Mouse (Mus musculus): ENCODE measurements around the gene Rpl3l.
"Not testable (repeated sequence)": the region's sequence is repeated elsewhere in the genome, so short reads cannot be mapped to it uniquely, and the experiment has no call there.

Rpl3l gene

DNA sequence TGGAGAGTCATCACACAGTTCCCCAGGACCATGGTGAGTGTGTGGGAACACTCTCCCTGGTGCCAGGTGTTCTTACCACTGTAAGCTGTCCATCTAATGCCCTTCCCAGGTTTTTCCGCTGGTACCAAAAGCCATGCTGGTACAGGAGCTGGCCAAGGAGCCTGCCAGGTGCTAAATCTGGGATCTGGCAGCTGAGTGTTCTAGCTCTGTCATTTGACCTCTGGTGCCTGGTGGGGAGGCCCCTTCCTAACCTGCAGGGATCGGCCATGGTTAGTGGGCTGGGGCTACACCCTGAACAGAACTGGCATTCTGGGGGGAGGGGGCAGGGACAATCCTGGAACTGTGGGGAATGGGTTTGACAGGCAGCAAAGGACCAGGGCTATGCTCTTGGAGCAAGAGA is at the start of gene Rpl3l:
Gene Rpl3l, plus strand, starts transcription at position 203 of the 400 bp plus-strand sequence.
- DNase-seq (ENCODE audit: low read depth, low spot score): peak; percentile 89

DNA sequence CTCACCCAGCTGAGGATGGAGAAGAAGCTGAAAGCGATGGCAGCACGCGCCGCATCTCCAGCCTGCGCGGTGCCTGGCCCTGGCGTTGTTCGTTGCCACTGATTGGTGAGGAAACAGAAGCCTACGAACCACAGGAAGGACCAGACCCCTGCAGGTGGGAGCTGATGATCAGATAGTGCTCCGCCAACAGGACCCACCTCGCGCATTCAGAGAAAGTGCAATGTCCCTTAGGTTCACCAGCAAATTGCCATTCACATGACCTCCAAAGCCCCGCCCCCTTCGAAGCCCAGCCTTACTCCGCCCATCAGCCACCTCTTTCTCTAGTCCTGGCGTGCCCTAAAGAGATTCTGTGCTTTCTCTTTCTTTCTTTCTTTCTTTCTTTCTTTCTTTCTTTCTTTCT is 41.1 kb upstream of the Rpl3l start:
- no peak for DNase-seq (ENCODE audit: low read depth, low spot score)

DNA sequence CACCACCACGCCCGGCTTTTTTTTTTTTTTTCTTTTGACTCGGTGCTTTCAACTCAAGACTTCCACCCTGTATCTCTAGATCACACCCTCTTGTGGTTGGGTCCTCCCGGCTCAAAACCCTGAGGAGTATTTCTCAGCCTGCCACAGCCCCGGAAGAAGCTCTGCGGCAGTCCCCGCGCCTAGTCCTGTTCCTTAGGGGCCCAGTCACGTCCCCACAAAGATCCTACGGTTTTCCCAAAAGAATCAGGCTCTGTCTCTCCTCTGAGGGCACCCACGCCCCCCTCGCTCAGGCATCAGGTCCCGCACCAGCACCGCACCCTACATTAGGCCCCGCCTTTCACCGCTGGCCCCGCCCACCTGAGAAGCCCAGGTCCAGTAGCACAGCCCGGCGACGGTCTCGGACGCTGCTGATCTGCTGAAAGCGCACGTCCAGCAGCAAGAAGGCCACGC is 40.4 kb upstream of the Rpl3l start:
- no peak for DNase-seq (ENCODE audit: low read depth, low spot score)

DNA sequence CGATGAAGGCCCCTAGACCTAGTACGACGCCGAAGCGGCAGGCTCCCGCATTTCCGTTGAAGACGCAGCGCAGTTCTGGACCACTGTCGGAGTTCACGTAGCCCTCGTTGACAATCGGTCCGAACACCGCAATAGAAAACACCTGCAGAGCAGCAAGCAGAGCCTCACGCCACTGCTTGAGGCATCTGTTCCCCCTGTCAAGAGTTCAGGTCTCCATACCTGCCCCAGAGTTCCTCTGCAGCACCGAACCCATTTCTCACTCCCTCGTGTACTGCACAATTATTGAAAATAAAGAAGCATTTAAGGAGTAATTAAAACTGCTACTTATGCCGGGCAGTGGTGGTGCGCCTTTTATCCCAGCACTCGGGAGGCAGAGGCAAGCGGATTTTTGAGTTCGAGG is 40.0 kb upstream of the Rpl3l start:
- no peak for DNase-seq (ENCODE audit: low read depth, low spot score)

DNA sequence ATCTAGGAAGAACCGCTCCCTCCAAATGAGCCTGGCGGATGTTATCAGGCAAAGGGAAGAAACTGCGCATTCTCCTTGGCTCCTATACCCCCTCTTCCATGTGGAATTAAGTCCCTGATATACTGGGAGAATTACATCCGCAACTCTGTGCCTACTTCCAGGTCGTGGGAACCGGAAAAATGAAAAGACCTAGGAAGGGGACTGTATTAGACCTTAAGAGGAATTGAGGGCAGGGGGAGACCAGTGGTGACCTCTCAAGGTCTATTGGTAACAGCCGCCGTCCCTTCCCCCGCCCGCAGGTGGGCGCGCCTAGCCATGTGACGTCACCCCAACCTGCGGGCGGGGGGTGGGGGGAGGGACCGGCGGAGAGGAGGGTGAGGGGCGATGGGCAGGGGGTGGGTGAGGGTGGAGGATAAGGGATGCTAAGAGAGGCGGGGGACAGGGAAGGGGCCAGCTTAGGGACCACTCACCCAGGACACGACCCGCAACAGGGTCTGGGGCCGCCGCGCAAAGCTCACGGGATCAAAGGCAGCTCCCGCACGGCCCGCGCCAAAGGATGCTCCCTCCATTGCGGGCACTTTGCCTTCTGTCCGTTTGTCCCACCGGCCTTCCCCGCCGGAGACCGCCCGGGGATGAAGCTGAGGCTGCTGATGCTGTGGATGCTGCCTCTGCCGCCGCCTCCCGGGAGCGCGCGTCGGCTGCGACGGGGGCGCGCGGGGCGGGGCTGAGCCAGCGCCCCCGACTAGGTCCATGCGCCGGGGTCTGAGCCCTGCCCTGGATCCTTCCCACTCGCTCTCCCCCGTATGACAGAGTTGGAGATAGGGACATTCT is 38.2 kb upstream of the Rpl3l start, which contains the start of gene Syngr3:
Gene Syngr3, minus strand, starts transcription at position 705 of the 831 bp plus-strand sequence.
- DNase-seq (ENCODE audit: low read depth, low spot score): no peak

DNA sequence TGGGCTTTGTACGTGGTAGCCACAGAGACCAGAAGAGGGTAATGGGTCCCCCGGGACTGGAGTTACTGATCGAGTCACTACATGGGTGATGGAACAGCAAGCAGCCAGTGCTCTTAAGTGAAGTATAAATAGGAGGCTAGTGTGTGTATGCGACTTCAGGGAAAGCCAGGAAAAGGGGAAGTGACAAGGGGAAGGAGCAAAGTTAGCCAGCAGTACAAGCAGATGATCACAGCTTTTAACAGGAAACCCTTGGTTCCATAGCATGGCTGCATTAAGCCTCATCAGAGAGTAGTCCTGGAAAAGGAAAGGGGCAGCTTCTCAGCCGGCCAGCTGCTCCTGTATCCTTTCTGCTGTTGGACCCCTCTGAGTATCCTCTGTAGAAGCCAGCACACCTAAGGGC is 35.2 kb upstream of the Rpl3l start:
- DNase-seq (ENCODE audit: low read depth, low spot score): no peak

DNA sequence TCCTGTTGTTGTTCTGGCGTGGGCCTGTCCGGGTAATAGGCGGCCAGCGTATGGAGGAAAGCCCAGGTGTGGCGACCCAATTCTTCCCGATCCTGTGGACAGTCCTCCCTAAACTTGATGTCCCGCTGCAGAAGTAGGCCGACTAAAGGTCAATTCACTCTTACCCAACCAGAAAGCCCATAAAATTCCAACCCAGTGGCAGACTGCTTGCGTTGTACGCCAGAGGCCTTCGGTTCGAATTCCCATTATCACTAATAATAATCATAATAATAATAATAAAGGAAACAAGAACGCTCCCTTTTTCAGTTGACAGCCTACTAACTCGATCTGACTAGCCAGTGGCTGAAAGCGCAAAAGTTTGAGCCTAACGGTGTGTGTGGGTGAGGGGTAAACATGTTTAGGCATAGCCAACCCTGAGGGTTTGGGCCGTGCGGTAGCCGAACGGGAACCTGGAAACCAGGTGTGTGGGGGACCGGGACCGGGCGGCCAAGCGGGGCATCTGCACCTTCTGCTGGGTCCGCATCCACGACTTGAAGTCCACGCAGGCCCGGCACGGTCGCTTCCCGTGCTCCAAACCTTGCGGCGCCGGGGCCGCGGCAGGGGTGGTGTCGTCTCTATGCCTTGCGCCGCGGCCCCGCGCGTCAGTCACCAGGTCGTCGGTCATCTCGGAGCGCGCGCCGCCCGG is 32.2 kb upstream of the Rpl3l start:
- DNase-seq (ENCODE audit: low read depth, low spot score): no peak

DNA sequence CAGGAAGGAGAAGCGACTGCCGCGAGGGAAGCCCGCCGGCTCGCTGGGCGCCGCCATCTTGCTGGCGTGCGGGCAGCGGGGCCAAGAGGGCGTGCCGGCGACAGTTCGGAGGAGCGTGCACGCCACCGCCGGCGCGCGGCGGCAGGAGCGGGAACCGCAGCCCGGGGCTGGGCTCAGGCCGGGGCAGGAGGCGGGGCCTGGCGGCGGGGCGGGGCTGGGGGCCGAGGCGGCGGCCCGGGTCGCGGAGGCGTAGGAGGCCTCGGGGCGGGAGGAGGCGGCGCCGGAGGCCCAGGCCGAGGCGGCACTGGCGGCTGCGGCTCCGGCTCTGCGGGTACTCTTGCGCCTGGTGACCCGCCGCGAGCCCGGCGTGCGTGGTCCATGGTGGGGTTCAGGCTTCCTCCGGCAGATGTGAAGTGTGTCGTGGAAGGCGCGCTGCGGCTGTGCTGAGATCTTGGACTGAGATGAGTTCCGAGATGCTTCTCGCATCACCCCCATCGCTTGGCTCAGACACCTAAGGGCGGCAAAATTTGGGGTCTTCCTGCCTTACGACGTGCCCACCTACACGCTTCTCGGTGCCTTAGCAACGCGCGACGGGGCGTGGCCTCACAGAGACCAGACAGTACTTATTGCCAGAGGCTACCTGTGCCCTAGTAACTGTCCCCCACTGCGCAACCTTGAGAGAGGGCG is 31.5 kb upstream of the Rpl3l start, which contains the start of the genes Gfer and Noxo1:
Gene Gfer, minus strand, starts transcription at position 146 of the 687 bp plus-strand sequence.
Gene Noxo1, plus strand, starts transcription at position 224 of the 687 bp plus-strand sequence.
- peak; percentile 79 for DNase-seq (ENCODE audit: low read depth, low spot score)

DNA sequence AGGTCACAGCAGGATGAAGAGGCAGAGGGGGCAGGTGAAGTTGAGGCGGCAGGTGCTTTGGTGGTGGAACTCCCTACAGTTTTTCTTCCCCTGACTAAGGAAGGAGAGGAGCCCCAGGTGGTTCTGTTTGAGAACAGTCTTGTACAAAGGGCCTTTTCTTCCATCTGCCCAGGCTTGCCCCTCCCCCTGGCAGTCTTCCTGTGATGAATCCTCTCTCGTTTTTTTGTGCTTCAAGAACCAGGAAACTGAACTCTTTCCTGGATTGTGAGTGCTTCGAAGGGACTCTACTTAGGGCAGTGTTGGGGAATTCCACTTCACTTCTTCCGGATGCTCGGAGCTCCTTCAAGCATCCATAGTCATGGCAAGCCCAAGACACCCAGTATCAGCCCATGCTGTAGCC is 29.6 kb upstream of the Rpl3l start:
- DNase-seq (ENCODE audit: low read depth, low spot score): no peak

DNA sequence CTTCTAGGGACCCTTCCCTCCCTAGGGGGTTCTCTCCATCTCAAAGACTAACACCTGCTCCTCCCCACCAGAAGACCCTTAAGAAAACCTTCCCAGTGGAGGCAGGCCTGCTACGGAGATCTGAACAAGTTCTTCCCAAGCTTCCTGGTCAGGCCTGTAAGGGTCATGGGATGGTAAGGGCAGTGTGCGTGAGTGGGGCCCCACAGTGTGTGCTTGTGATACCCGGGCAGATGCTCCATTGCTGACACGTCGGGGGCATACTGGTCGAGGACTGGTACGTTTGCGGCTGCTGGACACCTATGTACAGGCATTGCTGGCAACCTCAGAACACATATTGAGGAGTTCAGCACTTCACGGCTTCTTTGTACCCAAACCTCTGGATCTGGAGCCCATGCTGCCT is 28.9 kb upstream of the Rpl3l start:
- DNase-seq (ENCODE audit: low read depth, low spot score): no peak

DNA sequence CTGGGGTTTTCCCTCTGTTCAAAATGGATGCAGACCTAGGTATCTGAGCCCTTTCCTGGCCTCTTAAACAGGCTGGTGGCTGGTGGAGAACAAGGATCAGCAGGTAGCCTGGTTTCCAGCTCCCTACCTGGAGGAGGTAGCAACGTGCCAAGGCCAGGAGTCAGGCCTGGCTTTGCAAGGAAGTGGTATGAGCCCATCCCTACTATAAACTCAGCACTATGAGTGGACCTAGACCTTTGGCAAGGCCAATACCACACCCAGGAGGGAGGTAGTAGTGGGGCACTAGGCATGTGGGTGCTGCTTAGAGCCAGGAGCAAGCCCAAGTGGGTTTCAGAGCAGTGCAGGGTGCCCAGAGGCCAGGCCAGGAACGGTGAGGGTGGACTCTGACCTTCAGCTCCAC is 28.1 kb upstream of the Rpl3l start:
- no peak for DNase-seq (ENCODE audit: low read depth, low spot score)

DNA sequence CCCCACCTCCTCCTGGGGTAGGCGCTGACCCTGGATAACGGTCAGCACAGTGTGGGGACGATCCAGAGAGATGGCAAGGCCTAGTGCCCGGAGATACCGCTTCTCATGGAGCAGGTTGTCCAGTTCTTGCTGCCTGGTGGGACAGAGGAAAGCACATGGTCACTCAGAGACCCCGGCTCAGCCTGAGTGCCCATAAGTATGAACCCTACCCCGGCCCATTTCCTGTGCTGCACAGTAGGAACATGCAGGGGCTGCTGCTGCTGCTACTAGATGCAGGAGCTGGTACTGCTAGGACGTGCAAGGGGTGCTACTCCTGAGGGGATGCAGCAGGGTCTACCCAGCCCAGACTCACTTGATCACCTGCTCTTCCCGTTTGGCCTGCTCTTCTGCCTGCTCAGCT is 26.4 kb upstream of the Rpl3l start:
- no peak for DNase-seq (ENCODE audit: low read depth, low spot score)

DNA sequence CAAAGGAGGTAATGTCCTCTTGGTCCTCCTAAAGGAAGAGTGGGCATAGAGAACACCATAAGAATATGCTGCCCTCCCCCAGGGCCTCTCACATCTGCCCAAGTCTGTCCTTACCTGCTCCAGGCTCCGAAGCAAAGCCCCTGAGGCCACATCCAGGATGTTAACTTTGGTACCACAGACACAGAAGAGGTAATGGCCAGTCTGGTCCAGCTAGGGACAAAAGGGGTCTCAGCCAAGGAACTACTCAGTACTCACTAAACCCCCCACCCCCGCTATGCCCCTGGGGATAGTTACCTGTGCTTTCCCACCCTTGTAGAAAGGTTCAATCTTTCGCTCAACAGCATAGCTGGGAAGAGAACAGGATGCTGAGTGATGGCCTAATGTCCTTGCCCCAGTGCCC is 21.8 kb upstream of the Rpl3l start:
- no peak for DNase-seq (ENCODE audit: low read depth, low spot score)

DNA sequence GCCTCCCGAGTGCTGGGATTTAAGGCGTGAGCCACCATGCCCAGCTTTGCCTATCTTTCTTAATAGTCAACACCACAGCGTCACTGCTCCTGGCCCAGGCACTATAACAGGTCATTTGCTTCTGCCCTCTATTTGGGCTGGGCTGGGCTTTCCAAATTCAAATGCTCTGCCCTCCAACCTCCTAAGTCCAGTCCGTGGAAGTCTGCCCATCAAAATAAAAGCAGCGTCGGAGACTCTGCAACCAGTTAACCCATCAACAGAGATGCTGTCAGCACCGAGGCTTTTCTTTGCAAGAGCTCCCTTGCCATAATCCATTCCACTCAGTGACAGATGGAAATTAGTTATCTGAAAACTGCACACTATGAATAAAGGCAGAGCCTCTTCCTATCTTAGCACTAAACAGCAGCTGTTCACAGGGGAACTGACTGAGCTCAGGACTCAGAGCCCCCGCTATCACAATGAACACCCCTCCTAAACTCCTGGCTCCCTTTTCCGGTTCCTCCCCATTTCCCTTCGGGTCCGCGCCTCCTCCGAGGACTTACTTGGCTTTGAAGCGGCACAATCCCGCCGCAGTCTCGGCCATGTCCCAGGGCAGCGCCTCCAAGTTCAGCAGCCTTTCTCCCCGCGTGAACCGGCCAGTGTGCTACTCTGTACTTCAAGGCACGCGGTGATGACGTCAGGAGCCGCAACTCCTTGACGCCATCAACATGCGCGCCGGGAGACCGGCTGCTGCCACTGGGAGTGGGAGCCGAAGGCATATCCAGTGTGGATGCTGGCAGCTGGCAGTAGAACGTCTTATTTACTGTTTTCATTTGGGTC is 20.4 kb upstream of the Rpl3l start, which contains the start of gene Tbl3:
Gene Tbl3, minus strand, starts transcription at position 679 of the 819 bp plus-strand sequence.
- DNase-seq (ENCODE audit: low read depth, low spot score): peak; percentile 92

DNA sequence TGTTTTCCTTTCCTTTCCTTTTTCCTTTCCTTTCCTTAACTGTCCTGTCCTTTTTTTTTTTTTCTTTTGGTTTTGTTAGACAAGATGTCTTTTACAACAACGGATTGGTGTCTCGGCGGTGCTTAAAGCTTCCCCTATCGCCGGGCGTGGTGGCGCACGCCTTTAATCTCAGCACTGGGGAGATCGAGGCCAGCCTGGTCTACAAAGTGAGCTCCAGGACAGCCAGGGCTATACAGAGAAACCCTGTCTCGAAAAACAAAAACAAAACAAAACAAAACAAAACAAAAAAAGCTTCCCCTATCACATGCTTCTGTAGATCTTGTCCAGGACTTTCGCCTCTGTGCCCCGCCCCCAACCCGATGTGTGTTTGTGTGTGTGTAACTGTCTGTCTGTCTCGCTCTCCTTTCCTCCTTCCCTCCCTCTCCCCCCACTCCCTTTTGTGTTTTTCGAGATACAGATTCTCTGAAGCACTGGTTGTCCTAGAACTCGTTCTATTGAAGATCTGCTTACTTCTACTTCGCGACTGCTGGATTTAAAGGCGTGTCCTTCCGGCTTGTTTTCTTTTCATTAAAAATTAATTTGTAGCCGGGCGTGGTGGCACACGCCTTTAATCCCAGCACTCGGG is 19.7 kb upstream of the Rpl3l start:
- DNase-seq (ENCODE audit: low read depth, low spot score): no peak

DNA sequence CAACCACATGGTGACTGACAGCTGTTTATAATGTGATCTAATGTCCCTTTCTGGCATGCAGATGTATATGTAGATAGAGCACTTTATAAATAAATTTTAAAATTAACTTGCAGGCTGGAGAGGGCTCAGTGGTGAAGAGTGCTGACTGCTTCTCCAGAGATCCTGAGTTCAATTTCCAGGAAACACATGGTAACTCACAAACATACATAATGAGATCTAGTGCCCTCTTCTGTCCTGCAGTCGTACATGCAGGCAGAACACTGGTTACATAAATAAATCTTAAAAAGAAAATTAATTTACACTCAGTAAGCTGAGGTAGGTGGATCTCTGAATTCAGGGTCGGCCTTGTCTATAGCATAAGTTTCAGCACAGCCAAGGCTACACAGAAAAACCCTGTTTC is 19.0 kb upstream of the Rpl3l start:
- no peak for DNase-seq (ENCODE audit: low read depth, low spot score)

DNA sequence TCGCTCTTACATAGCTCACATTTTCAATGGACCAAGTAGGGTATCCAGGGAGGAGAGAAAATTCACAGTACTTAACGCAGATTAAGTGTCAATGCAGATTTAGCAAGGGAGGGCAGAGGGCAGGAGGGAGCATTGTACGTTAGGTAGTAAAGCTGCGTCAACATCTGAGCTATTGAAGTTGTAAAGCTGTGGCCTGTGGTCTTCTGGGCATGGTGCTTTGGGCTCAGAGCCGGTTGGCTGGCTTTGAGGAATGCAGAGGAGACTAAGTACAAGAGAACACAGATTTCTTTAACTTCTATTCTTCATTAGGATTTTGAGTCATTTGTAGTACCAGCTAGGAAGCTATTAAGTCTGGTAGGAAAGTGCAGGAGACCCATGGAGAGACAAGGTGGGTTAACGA is 12.1 kb upstream of the Rpl3l start:
- no peak for DNase-seq (ENCODE audit: low read depth, low spot score)

DNA sequence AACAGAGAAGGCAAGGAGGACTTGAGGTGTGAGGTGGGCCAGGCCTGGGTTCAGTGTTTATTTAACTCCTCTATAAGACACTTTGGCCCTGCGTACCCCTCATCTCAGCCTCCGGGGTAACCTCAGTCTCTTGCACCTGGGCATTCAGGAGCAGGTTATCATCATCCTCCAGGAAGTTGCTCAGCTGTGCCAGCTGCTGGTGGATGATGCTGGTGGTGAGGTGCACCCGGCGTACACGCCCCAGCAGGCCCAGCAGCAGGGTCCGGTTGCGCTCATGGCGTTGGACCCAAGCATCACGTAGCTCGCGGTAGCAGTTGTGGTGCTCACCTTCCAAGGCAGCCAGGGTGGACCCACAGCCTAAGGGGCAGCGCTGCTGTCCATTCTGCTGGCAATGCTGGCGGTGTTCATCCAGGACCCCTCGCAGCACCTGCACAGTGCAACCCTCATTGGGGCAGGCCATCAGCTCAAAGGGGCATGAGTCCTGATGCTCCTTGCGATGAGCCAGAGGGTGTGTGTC is 11.4 kb upstream of the Rpl3l start:
- DNase-seq (ENCODE audit: low read depth, low spot score): no peak

DNA sequence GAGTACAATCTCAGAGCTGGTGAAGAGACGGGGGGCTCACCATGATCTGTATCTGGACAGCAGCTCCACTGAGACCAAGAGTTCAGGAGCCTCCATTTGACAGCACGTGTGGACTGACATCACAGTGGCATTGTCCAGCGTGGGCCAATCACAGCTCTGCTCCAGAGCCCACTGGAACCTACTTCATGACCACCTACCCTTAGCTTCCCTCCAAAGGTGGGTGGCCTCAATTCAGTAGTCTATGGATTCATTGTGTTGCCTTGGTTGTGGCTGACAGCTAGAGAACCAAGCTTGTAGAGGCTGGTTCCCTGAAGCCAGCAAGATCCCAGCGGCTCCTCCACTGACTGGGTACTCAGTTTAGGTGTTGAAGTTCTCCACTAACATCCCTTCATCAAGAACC is 9.7 kb upstream of the Rpl3l start, which contains the start of the genes Rnf151 and Rps2:
Gene Rnf151, minus strand, starts transcription at position 121 of the 400 bp plus-strand sequence.
Gene Rps2, plus strand, starts transcription at position 174 of the 400 bp plus-strand sequence.
- DNase-seq (ENCODE audit: low read depth, low spot score): no peak

DNA sequence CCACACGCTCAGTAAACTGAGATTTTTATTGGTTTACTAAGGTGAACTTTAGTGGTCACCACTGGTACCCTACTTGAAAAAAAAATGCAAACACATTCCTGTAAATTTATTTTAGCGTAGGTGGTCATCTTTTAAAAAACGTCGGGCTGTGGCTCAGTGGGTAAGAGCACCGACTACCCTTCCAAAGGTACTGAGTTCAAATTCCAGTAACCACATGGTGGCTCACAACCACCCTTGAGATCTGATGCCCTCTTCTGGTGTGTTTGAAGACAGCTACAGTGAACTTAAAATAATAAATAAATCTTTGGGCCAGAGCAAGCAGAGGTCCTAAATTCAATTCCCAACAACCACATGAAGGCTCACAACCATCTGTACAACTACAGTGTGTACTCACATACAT is 8.7 kb upstream of the Rpl3l start:
- DNase-seq (ENCODE audit: low read depth, low spot score): not testable (repeated sequence)

Data from skeletal muscle tissue, adult 2 months (tissue).